Mouse (Mus musculus) forebrain, postnatal 0 days (tissue): ENCODE measurements at regions not wholly inside any gene's neighbourhood (a gene's known extent, or its start where the extent isn't known, plus 50 kb on each side); places are given as distances from the start of the nearest gene placed in this dataset.
A peak's percentile ranks its signal among the peaks of the same experiment; 100 is the strongest.

Source experiments
- ATAC-seq: fragments of 200-750 bp; cut with Nextera tagmentation; 2 replicates; pipeline ENCODE4 v1.8.0; 2017; ENCODE audit warnings: mild to moderate bottlenecking, moderate library complexity
- DNase-seq: peaks from one replicate; pipeline ENCODE4 v3.0.0-alpha.2; 2015
- H3K27ac ChIP-seq: fragments of 300-500 bp; sonication (generic); 2 replicates; pipeline ENCODE4 v1.5.1; 2014; ENCODE audit warnings: low read depth, mild to moderate bottlenecking, antibody characterized with exemption, low read length, moderate library complexity, mixed read lengths
- H3K27me3 ChIP-seq: fragments of 300-500 bp; sonication (generic); 2 replicates; pipeline ENCODE4 v1.6.1; 2014; ENCODE audit warnings: mild to moderate bottlenecking, low read length, mixed read lengths; ENCODE audit not compliant: insufficient read depth
- H3K36me3 ChIP-seq: fragments of 300-500 bp; sonication (generic); 2 replicates; pipeline ENCODE4 v1.6.1; 2014; ENCODE audit warnings: mild to moderate bottlenecking, moderate library complexity; ENCODE audit not compliant: insufficient read depth
- H3K4me1 ChIP-seq: fragments of 300-500 bp; sonication (generic); 2 replicates; pipeline ENCODE4 v1.6.1; 2014; ENCODE audit warnings: antibody characterized with exemption; ENCODE audit not compliant: insufficient read depth
- H3K4me2 ChIP-seq: fragments of 300-500 bp; sonication (generic); 2 replicates; pipeline ENCODE4 v1.6.1; 2014; ENCODE audit warnings: low read depth, mild to moderate bottlenecking, moderate library complexity
- H3K4me3 ChIP-seq: fragments of 300-500 bp; sonication (generic); 2 replicates; pipeline ENCODE4 v1.5.1; 2014; ENCODE audit warnings: low read depth, low read length, mixed read lengths
- H3K9ac ChIP-seq: fragments of 300-500 bp; sonication (generic); 2 replicates; pipeline ENCODE4 v1.6.1; 2014; ENCODE audit warnings: mild to moderate bottlenecking
- H3K9me3 ChIP-seq: fragments of 300-500 bp; sonication (generic); 2 replicates; pipeline ENCODE4 v1.6.1; 2016; ENCODE audit warnings: low read length
- CTCF ChIP-seq: sonication (generic); IDR thresholded peaks from 2 replicates; pipeline ENCODE4 v1.5.1; 2016; ENCODE audit warnings: antibody characterized with exemption, control low read depth, low read depth
- WGBS: fragments of 180-500 bp; shearing (Covaris S2); extraction: QIAGEN DNeasy Blood & Tissue Kit; methylation state at CpG from one replicate; pipeline ENCODE4 v1.1.7; 2014; 5-methylcytosine and 5-hydroxymethylcytosine counted together

GRCm38 (mm10) chr19:21037448-21038077 is 83.6 kb upstream of the Tmc1 start:
- ATAC-seq: peak; percentile 51
- Histone ChIP-seq H3K27me3 (no peaks in the 10 kb centered on the region), H3K4me3 (no peak overlapping the region), H3K4me1 (no peaks in the 10 kb centered on the region), H3K27ac (no peak overlapping the region), H3K9ac (no peak overlapping the region), H3K9me3 (no peaks in the 10 kb centered on the region), H3K36me3 (no peaks in the 10 kb centered on the region), H3K4me2 (no peak overlapping the region)
- TF ChIP-seq CTCF: peak; percentile 75
- WGBS: 48% methylated on average over 10 of the region's 10 CpGs
- DNase-seq: peak; percentile 84

- no peak overlapping the region for H3K9ac ChIP-seq
- H3K9me3 ChIP-seq: no peaks in the 10 kb centered on the region
- H3K27ac ChIP-seq: no peak overlapping the region
- H3K4me1 ChIP-seq: no peaks in the 10 kb centered on the region
- 66% methylated on average over 14 of the region's 14 CpGs for WGBS
- DNase-seq (no peak), ATAC-seq (no peak)
- H3K36me3 ChIP-seq: no peaks in the 10 kb centered on the region
- no peak overlapping the region for H3K4me3 ChIP-seq
- no peaks in the 10 kb centered on the region for H3K27me3 ChIP-seq
- H3K4me2 ChIP-seq: no peak overlapping the region
- TF ChIP-seq CTCF: no peak
Observed at GRCm38 (mm10) chr19:21036507-21037425, 82.8 kb upstream of the Tmc1 start.

- Histone ChIP-seq H3K4me3 (no peak overlapping the region), H3K27ac (no peak overlapping the region), H3K9me3 (no peaks in the 10 kb centered on the region), H3K4me1 (no peaks in the 10 kb centered on the region), H3K9ac (no peak overlapping the region), H3K27me3 (no peaks in the 10 kb centered on the region), H3K36me3 (no peaks in the 10 kb centered on the region), H3K4me2 (no peak overlapping the region)
- ATAC-seq: no peak
- 88% methylated on average over 4 of the region's 4 CpGs for WGBS
- DNase-seq: no peak
- no peak for TF ChIP-seq CTCF
Observed at GRCm38 (mm10) chr19:21035505-21035904, 81.5 kb upstream of the Tmc1 start.

GRCm38 (mm10) chr19:21033991-21034390 is 80.0 kb upstream of the Tmc1 start:
- DNase-seq: no peak
- Histone ChIP-seq H3K9ac (no peak overlapping the region), H3K9me3 (no peaks in the 10 kb centered on the region), H3K36me3 (no peaks in the 10 kb centered on the region), H3K27ac (no peak overlapping the region), H3K27me3 (no peaks in the 10 kb centered on the region), H3K4me1 (no peaks in the 10 kb centered on the region), H3K4me2 (no peak overlapping the region), H3K4me3 (no peak overlapping the region)
- TF ChIP-seq CTCF: no peak
- no peak for ATAC-seq
- WGBS: 89% methylated on average over 3 of the region's 3 CpGs

GRCm38 (mm10) chr19:21032558-21032957 is 78.6 kb upstream of the Tmc1 start:
- 89% methylated on average over 2 of the region's 2 CpGs for WGBS
- Histone ChIP-seq H3K4me1 (no peaks in the 10 kb centered on the region), H3K9ac (no peak overlapping the region), H3K4me3 (no peak overlapping the region), H3K36me3 (no peaks in the 10 kb centered on the region), H3K4me2 (no peak overlapping the region), H3K27ac (no peak overlapping the region), H3K9me3 (no peaks in the 10 kb centered on the region), H3K27me3 (no peaks in the 10 kb centered on the region)
- ATAC-seq (no peak), DNase-seq (no peak)
- no peak for TF ChIP-seq CTCF

GRCm38 (mm10) chr19:21031768-21032308 is 77.8 kb upstream of the Tmc1 start:
- TF ChIP-seq CTCF: no peak
- WGBS: 91% methylated on average over 4 of the region's 4 CpGs
- H3K4me3 ChIP-seq: no peak overlapping the region
- no peak overlapping the region for H3K27ac ChIP-seq
- no peak overlapping the region for H3K4me2 ChIP-seq
- no peak for DNase-seq
- H3K27me3 ChIP-seq: no peaks in the 10 kb centered on the region
- no peak overlapping the region for H3K9ac ChIP-seq
- no peaks in the 10 kb centered on the region for H3K4me1 ChIP-seq
- H3K36me3 ChIP-seq: no peaks in the 10 kb centered on the region
- ATAC-seq: no peak
- no peaks in the 10 kb centered on the region for H3K9me3 ChIP-seq

- WGBS: 68% methylated on average over 5 of the region's 5 CpGs
- ATAC-seq (no peak), DNase-seq (no peak)
- Histone ChIP-seq H3K4me3 (no peak overlapping the region), H3K9me3 (no peaks in the 10 kb centered on the region), H3K4me2 (no peak overlapping the region), H3K4me1 (no peaks in the 10 kb centered on the region), H3K9ac (no peak overlapping the region), H3K27me3 (no peaks in the 10 kb centered on the region), H3K36me3 (no peaks in the 10 kb centered on the region), H3K27ac (no peak overlapping the region)
- TF ChIP-seq CTCF: no peak
Observed at GRCm38 (mm10) chr19:21030971-21031370, 77.0 kb upstream of the Tmc1 start.
